Mouse (Mus musculus): ENCODE data around the gene Gabarapl2. TPM values are rescaled to one million over a fixed set of nuclear protein-coding genes. Genes with fewer than 3 reads are reported as not detected.

Gene Gabarapl2
- polyA plus RNA-seq, 1 experiment from 2014 or later = 479 TPM

GRCm38 (mm10) chr8:111961330-111961729 lies 20.8 kb downstream of the Gabarapl2 start:
- Histone ChIP-seq H3K4me3 (replicated peaks) (no peak overlapping the region), H3K27ac (replicated peaks) (no peak overlapping the region), H3K9me3 (replicated peaks) (no peaks in the 10 kb centered on the region), H3K4me1 (no peaks in the 10 kb centered on the region), H3K4me2 (no peak overlapping the region), H3K27me3 (replicated peaks) (no peaks in the 10 kb centered on the region), H3K36me3 (peaks cover 19% of the 10 kb centered on the region), H3K9ac (replicated peaks) (no peak overlapping the region)
- ATAC-seq (ENCODE audit: low FRiP score) = no peak
- 83% methylated on average over 3 of the region's 3 CpGs for WGBS

- peaks cover 6% of the 10 kb centered on the region; the same call in 1 of the 2 replicates for H3K36me3 ChIP-seq
- no peaks in the 10 kb centered on the region for H3K27me3 ChIP-seq (replicated peaks)
- no peak for ATAC-seq (ENCODE audit: low FRiP score)
- no peak overlapping the region for H3K4me2 ChIP-seq
- 78% methylated on average over 1 of the region's 1 CpGs for WGBS
- H3K9ac ChIP-seq (replicated peaks) = no peak overlapping the region
- no peaks in the 10 kb centered on the region for H3K4me1 ChIP-seq
- no peak overlapping the region for H3K4me3 ChIP-seq (replicated peaks)
- no peak overlapping the region for H3K27ac ChIP-seq (replicated peaks)
- no peaks in the 10 kb centered on the region for H3K9me3 ChIP-seq (replicated peaks)
Observed at GRCm38 (mm10) chr8:111962589-111962988, 22.1 kb downstream of the Gabarapl2 start.

- Histone ChIP-seq H3K27me3 (replicated peaks) (no peaks in the 10 kb centered on the region), H3K36me3 (peaks cover 4% of the 10 kb centered on the region; the same call in 1 of the 2 replicates), H3K4me2 (no peak overlapping the region), H3K27ac (replicated peaks) (no peak overlapping the region), H3K4me3 (replicated peaks) (no peak overlapping the region), H3K9me3 (replicated peaks) (no peaks in the 10 kb centered on the region), H3K9ac (replicated peaks) (no peak overlapping the region), H3K4me1 (no peaks in the 10 kb centered on the region)
- ATAC-seq (ENCODE audit: low FRiP score) = no peak
- 68% methylated on average over 10 of the region's 10 CpGs for WGBS
Observed at GRCm38 (mm10) chr8:111963091-111963490, 22.6 kb downstream of the Gabarapl2 start.

- ATAC-seq (ENCODE audit: low FRiP score) = no peak
- Histone ChIP-seq H3K4me1 (no peaks in the 10 kb centered on the region), H3K4me2 (no peak overlapping the region), H3K27ac (replicated peaks) (no peak overlapping the region), H3K4me3 (replicated peaks) (no peak overlapping the region), H3K27me3 (replicated peaks) (no peaks in the 10 kb centered on the region), H3K36me3 (no peaks in the 10 kb centered on the region; the same call in 1 of the 2 replicates), H3K9ac (replicated peaks) (no peak overlapping the region), H3K9me3 (replicated peaks) (no peaks in the 10 kb centered on the region)
- WGBS = 82% methylated on average over 4 of the region's 4 CpGs
Observed at GRCm38 (mm10) chr8:111963546-111963945, 23.0 kb downstream of the Gabarapl2 start.

- no peak for ATAC-seq (ENCODE audit: low FRiP score)
- H3K9ac ChIP-seq (replicated peaks) = no peak overlapping the region
- 70% methylated on average over 5 of the region's 5 CpGs for WGBS
- no peak overlapping the region for H3K27ac ChIP-seq (replicated peaks)
- no peaks in the 10 kb centered on the region for H3K27me3 ChIP-seq (replicated peaks)
- H3K36me3 ChIP-seq = no peaks in the 10 kb centered on the region
- no peaks in the 10 kb centered on the region for H3K4me1 ChIP-seq
- no peak overlapping the region for H3K4me2 ChIP-seq
- H3K4me3 ChIP-seq (replicated peaks) = no peak overlapping the region
- no peaks in the 10 kb centered on the region for H3K9me3 ChIP-seq (replicated peaks)
Observed at GRCm38 (mm10) chr8:111964351-111964750, 23.8 kb downstream of the Gabarapl2 start.

GRCm38 (mm10) chr8:111964849-111965561 lies 24.5 kb downstream of the Gabarapl2 start:
- Histone ChIP-seq H3K27ac (replicated peaks) (no peak overlapping the region), H3K36me3 (no peaks in the 10 kb centered on the region), H3K27me3 (replicated peaks) (no peaks in the 10 kb centered on the region), H3K9ac (replicated peaks) (no peak overlapping the region), H3K4me1 (no peaks in the 10 kb centered on the region), H3K9me3 (replicated peaks) (no peaks in the 10 kb centered on the region), H3K4me2 (no peak overlapping the region), H3K4me3 (replicated peaks) (no peak overlapping the region)
- ATAC-seq (ENCODE audit: low FRiP score) = no peak
- WGBS = 76% methylated on average over 7 of the region's 7 CpGs

GRCm38 (mm10) chr8:111967246-111967870 lies 26.9 kb downstream of the Gabarapl2 start:
- 0 out of 2 replicates have a peak, but pooled peaks cover 8% of the 10 kb centered on the region for H3K36me3 ChIP-seq
- no peak overlapping the region for H3K4me2 ChIP-seq
- H3K4me3 ChIP-seq (replicated peaks) = no peak overlapping the region
- WGBS = 86% methylated on average over 5 of the region's 5 CpGs
- no peaks in the 10 kb centered on the region for H3K4me1 ChIP-seq
- H3K9ac ChIP-seq (replicated peaks) = no peak overlapping the region
- H3K27ac ChIP-seq (replicated peaks) = no peak overlapping the region
- no peaks in the 10 kb centered on the region for H3K9me3 ChIP-seq (replicated peaks)
- H3K27me3 ChIP-seq (replicated peaks) = no peaks in the 10 kb centered on the region
- ATAC-seq (ENCODE audit: low FRiP score) = no peak

- H3K36me3 ChIP-seq = peaks cover 13% of the 10 kb centered on the region; the same call in 1 of the 2 replicates
- no peaks in the 10 kb centered on the region for H3K9me3 ChIP-seq (replicated peaks)
- H3K27me3 ChIP-seq (replicated peaks) = no peaks in the 10 kb centered on the region
- no peak overlapping the region for H3K27ac ChIP-seq (replicated peaks)
- H3K4me2 ChIP-seq = no peak overlapping the region
- H3K4me3 ChIP-seq (replicated peaks) = no peak overlapping the region
- no peak for ATAC-seq (ENCODE audit: low FRiP score)
- H3K9ac ChIP-seq (replicated peaks) = no peak overlapping the region
- no peaks in the 10 kb centered on the region for H3K4me1 ChIP-seq
- 87% methylated on average over 10 of the region's 10 CpGs for WGBS
Observed at GRCm38 (mm10) chr8:111968541-111968940, 28.0 kb downstream of the Gabarapl2 start.

GRCm38 (mm10) chr8:111968991-111969390 lies 28.5 kb downstream of the Gabarapl2 start:
- no peak overlapping the region for H3K27ac ChIP-seq (replicated peaks)
- no peak overlapping the region for H3K4me2 ChIP-seq
- H3K36me3 ChIP-seq = peaks cover 15% of the 10 kb centered on the region; the same call in 1 of the 2 replicates
- no peak overlapping the region for H3K9ac ChIP-seq (replicated peaks)
- H3K4me1 ChIP-seq = no peaks in the 10 kb centered on the region
- no peaks in the 10 kb centered on the region for H3K27me3 ChIP-seq (replicated peaks)
- ATAC-seq (ENCODE audit: low FRiP score) = no peak
- H3K4me3 ChIP-seq (replicated peaks) = no peak overlapping the region
- whole genome bisulfite sequencing = 36% methylated on average over 5 of the region's 5 CpGs
- no peaks in the 10 kb centered on the region for H3K9me3 ChIP-seq (replicated peaks)

GRCm38 (mm10) chr8:111974138-111974537 lies 33.6 kb downstream of the Gabarapl2 start:
- no peaks in the 10 kb centered on the region for H3K27me3 ChIP-seq (replicated peaks)
- 96% methylated on average over 12 of the region's 12 CpGs for WGBS
- no peaks in the 10 kb centered on the region; the same call in 1 of the 2 replicates for H3K4me1 ChIP-seq
- no peak overlapping the region for H3K4me2 ChIP-seq
- H3K27ac ChIP-seq (replicated peaks) = no peak overlapping the region
- H3K36me3 ChIP-seq = peaks cover 30% of the 10 kb centered on the region
- no peak overlapping the region for H3K9ac ChIP-seq (replicated peaks)
- no peak overlapping the region for H3K4me3 ChIP-seq (replicated peaks)
- no peak for ATAC-seq (ENCODE audit: low FRiP score)
- H3K9me3 ChIP-seq (replicated peaks) = no peaks in the 10 kb centered on the region

GRCm38 (mm10) chr8:111975706-111976105 lies 35.2 kb downstream of the Gabarapl2 start:
- Histone ChIP-seq H3K4me3 (replicated peaks) (no peak overlapping the region), H3K9ac (replicated peaks) (no peak overlapping the region), H3K9me3 (replicated peaks) (no peaks in the 10 kb centered on the region), H3K4me1 (no peaks in the 10 kb centered on the region; the same call in 1 of the 2 replicates), H3K27ac (replicated peaks) (no peak overlapping the region), H3K27me3 (replicated peaks) (no peaks in the 10 kb centered on the region), H3K36me3 (peaks cover 30% of the 10 kb centered on the region), H3K4me2 (no peak overlapping the region)
- ATAC-seq (ENCODE audit: low FRiP score) = no peak
- 91% methylated on average over 2 of the region's 2 CpGs for WGBS

- no peak overlapping the region for H3K4me2 ChIP-seq
- peaks cover 28% of the 10 kb centered on the region for H3K36me3 ChIP-seq
- no peaks in the 10 kb centered on the region for H3K27me3 ChIP-seq (replicated peaks)
- WGBS = 96% methylated on average over 2 of the region's 2 CpGs
- ATAC-seq (ENCODE audit: low FRiP score) = no peak
- no peaks in the 10 kb centered on the region; the same call in 1 of the 2 replicates for H3K4me1 ChIP-seq
- no peaks in the 10 kb centered on the region for H3K9me3 ChIP-seq (replicated peaks)
- H3K4me3 ChIP-seq (replicated peaks) = no peak overlapping the region
- no peak overlapping the region for H3K9ac ChIP-seq (replicated peaks)
- no peak overlapping the region for H3K27ac ChIP-seq (replicated peaks)
Observed at GRCm38 (mm10) chr8:111976326-111976725, 35.8 kb downstream of the Gabarapl2 start.

Data from neural tube, embryonic 15.5 days (tissue).